8 mouse cellular contexts compared by ENCODE assay signal in genomic region chr4:106989226-106989983, GRCm38 (mm10).
DNase-seq lines count a peak whose midpoint lies in the region; ATAC-seq and TF ChIP-seq lines count a peak whose summit lies in the region.

No protein-coding gene starts in this region.

- H3K27me3 ChIP-seq in thymus, adult 2 months (ENCODE audit: control insufficient read depth, insufficient read depth, low read length) = no peaks in the 10 kb centered on the region
- no peaks in the 10 kb centered on the region for H3K27me3 ChIP-seq in hindbrain, embryonic 11.5 days (ENCODE audit: control insufficient read depth, insufficient read depth, low read length)
- no peaks in the 10 kb centered on the region for H3K27me3 ChIP-seq in neural tube, embryonic 13.5 days
- no peaks in the 10 kb centered on the region for H3K27me3 ChIP-seq in heart, embryonic 11.5 days (ENCODE audit: control insufficient read depth, insufficient read depth, low read length)

- peak; percentile 26; the same call in 1 of the 2 replicates for TF ChIP-seq CTCF in thymus, adult 2 months (IDR thresholded peaks at IDR 0.05; ENCODE audit: borderline replicate concordance, control insufficient read depth, extremely low read depth, insufficient read depth, low read length, poor library complexity)

- H3K4me2 ChIP-seq in hindbrain, embryonic 11.5 days (replicated peaks; ENCODE audit: low read depth, low read length) = no peak overlapping the region
- 0 out of 2 replicates have a peak overlapping the region, but pooled peaks have one; percentile 9 for H3K4me2 ChIP-seq in neural tube, embryonic 13.5 days
- H3K4me2 ChIP-seq in heart, embryonic 11.5 days = no peak overlapping the region

- peak overlapping the region; percentile 29; the same call in 1 of the 2 replicates for H3K9ac ChIP-seq in hindbrain, embryonic 11.5 days (ENCODE audit: low read depth, low read length)
- H3K9ac ChIP-seq in neural tube, embryonic 13.5 days = peak overlapping the region; percentile 41; the same call in 1 of the 2 replicates
- no peak overlapping the region for H3K9ac ChIP-seq in heart, embryonic 11.5 days (ENCODE audit: low read depth, low read length)

- peaks cover 9% of the 10 kb centered on the region for H3K4me1 ChIP-seq in thymus, adult 2 months (replicated peaks; ENCODE audit: control insufficient read depth, insufficient read depth, low read length)
- peaks cover 52% of the 10 kb centered on the region for H3K4me1 ChIP-seq in hindbrain, embryonic 11.5 days (replicated peaks; ENCODE audit: control insufficient read depth, insufficient read depth, low read length)
- H3K4me1 ChIP-seq in neural tube, embryonic 13.5 days (replicated peaks) = peaks cover 99% of the 10 kb centered on the region
- H3K4me1 ChIP-seq in heart, embryonic 11.5 days (ENCODE audit: control insufficient read depth, insufficient read depth, low read length) = peaks cover 35% of the 10 kb centered on the region

- WGBS in thymus, adult 2 months = 95% methylated on average over 10 of the region's 10 CpGs
- WGBS in hindbrain, embryonic 11.5 days = 40% methylated on average over 10 of the region's 10 CpGs
- 11% methylated on average over 10 of the region's 10 CpGs for WGBS in neural tube, embryonic 13.5 days
- 71% methylated on average over 10 of the region's 10 CpGs for WGBS in heart, embryonic 11.5 days (ENCODE audit: insufficient replicate concordance)

- ATAC-seq in hindbrain, embryonic 11.5 days (ENCODE audit: low FRiP score) = peak; percentile 66
- ATAC-seq in neural tube, embryonic 13.5 days (ENCODE audit: low read depth) = 0 out of 2 replicates have a peak, but pooled peaks have one; percentile 17
- ATAC-seq in heart, embryonic 11.5 days (replicated peaks; ENCODE audit: insufficient number of reproducible peaks, low FRiP score, low TSS enrichment) = no peak

- no peak for TF ChIP-seq POLR2A in thymus, adult 2 months (IDR thresholded peaks at IDR 0.05; ENCODE audit: control insufficient read depth, extremely low read depth, insufficient read depth, low read length, poor library complexity)

- no peak overlapping the region for H3K4me3 ChIP-seq in thymus, adult 2 months (ENCODE audit: control insufficient read depth, insufficient read depth, low read length)
- H3K4me3 ChIP-seq in hindbrain, embryonic 11.5 days (ENCODE audit: low read depth, low read length) = no peak overlapping the region
- no peak overlapping the region for H3K4me3 ChIP-seq in neural tube, embryonic 13.5 days
- no peak overlapping the region for H3K4me3 ChIP-seq in heart, embryonic 11.5 days (ENCODE audit: low read depth, low read length)

- H3K36me3 ChIP-seq in thymus, adult 2 months (ENCODE audit: control insufficient read depth, insufficient read depth, low read length) = no peaks in the 10 kb centered on the region
- no peaks in the 10 kb centered on the region for H3K36me3 ChIP-seq in hindbrain, embryonic 11.5 days (ENCODE audit: control insufficient read depth, insufficient read depth, low read length)
- H3K36me3 ChIP-seq in neural tube, embryonic 13.5 days = no peaks in the 10 kb centered on the region
- no peaks in the 10 kb centered on the region for H3K36me3 ChIP-seq in heart, embryonic 11.5 days (ENCODE audit: control insufficient read depth, insufficient read depth, low read length)

- H3K9me3 ChIP-seq in hindbrain, embryonic 11.5 days (ENCODE audit: control insufficient read depth, low read length) = no peaks in the 10 kb centered on the region
- H3K9me3 ChIP-seq in neural tube, embryonic 13.5 days = no peaks in the 10 kb centered on the region
- no peaks in the 10 kb centered on the region for H3K9me3 ChIP-seq in heart, embryonic 11.5 days (replicated peaks; ENCODE audit: control insufficient read depth, low read length)

- no peak overlapping the region for H3K27ac ChIP-seq in thymus, adult 2 months (ENCODE audit: control insufficient read depth, insufficient read depth, low read length)
- H3K27ac ChIP-seq in hindbrain, embryonic 11.5 days (ENCODE audit: low read depth, low read length) = peak overlapping the region; percentile 68
- peak overlapping the region; percentile 85 for H3K27ac ChIP-seq in neural tube, embryonic 13.5 days (replicated peaks)
- no peak overlapping the region for H3K27ac ChIP-seq in heart, embryonic 11.5 days (ENCODE audit: low read depth, low read length)

- DNase-seq in adrenal gland, postnatal 10 days = peak; percentile 53
- no peak for DNase-seq in adrenal gland, postnatal 25 days
- no peak for DNase-seq in thymus, adult 2 months
- DNase-seq in thymus, adult 18-20 months = no peak
- peak; percentile 70 for DNase-seq in hindbrain, embryonic 11.5 days (ENCODE audit: low spot score)
- DNase-seq in urinary bladder, postnatal 10 days (ENCODE audit: low spot score) = no peak

Comparison
In these comparisons a context has a peak if more than half of its experiments do, and no peak if none do; other contexts are left out.
1. DNase-seq: peak in adrenal gland, postnatal 10 days (single experiment) and hindbrain, embryonic 11.5 days (single experiment); none in adrenal gland, postnatal 25 days (single experiment), thymus, adult 2 months (single experiment), thymus, adult 18-20 months (0 of 2) and urinary bladder, postnatal 10 days (single experiment).
2. H3K27ac ChIP-seq: peak in hindbrain, embryonic 11.5 days (single experiment) and neural tube, embryonic 13.5 days (single experiment); none in thymus, adult 2 months (single experiment) and heart, embryonic 11.5 days (single experiment).